Mouse (Mus musculus) midbrain, postnatal 0 days (tissue): ENCODE results near the gene Traip. TPM values are rescaled to one million over a fixed set of nuclear protein-coding genes. Genes with fewer than 3 reads are reported as not detected.
A peak's percentile ranks its signal among the peaks of the same experiment; 100 is the strongest.

Source experiments
- ATAC-seq: fragments of 200-750 bp; cut with Nextera tagmentation; 2 replicates; pipeline ENCODE4 v1.8.0; 2017; ENCODE audit warnings: moderate number of reproducible peaks, mild to moderate bottlenecking, moderate TSS enrichment, moderate library complexity; ENCODE audit not compliant: low FRiP score
- DNase-seq: peaks from one replicate; pipeline ENCODE4 v3.0.0-alpha.2; 2015; ENCODE audit warnings: low spot score
- H3K27ac ChIP-seq: fragments of 300-500 bp; sonication (generic); 2 replicates; pipeline ENCODE4 v1.5.1; 2014; ENCODE audit warnings: low read depth, mild to moderate bottlenecking, low read length, mixed read lengths
- H3K27me3 ChIP-seq: fragments of 300-500 bp; sonication (generic); 2 replicates; pipeline ENCODE4 v1.6.1; 2014; ENCODE audit warnings: low read length, control low read depth, mixed read lengths; ENCODE audit not compliant: insufficient read depth
- H3K36me3 ChIP-seq: fragments of 300-500 bp; sonication (generic); 2 replicates; pipeline ENCODE4 v1.6.1; 2014; ENCODE audit warnings: low read length, control low read depth, mixed read lengths; ENCODE audit not compliant: insufficient read depth
- H3K4me1 ChIP-seq: fragments of 300-500 bp; sonication (generic); 2 replicates; pipeline ENCODE4 v1.6.1; 2014; ENCODE audit warnings: mild to moderate bottlenecking, control low read depth, antibody characterized with exemption, low read length, mixed read lengths; ENCODE audit not compliant: insufficient read depth
- H3K4me2 ChIP-seq: fragments of 300-500 bp; sonication (generic); 2 replicates; pipeline ENCODE4 v1.6.1; 2014; ENCODE audit warnings: low read depth, mild to moderate bottlenecking, low read length, mixed read lengths; ENCODE audit not compliant: poor library complexity, severe bottlenecking
- H3K4me3 ChIP-seq: fragments of 300-500 bp; sonication (generic); 2 replicates; pipeline ENCODE4 v1.5.1; 2014; ENCODE audit warnings: low read depth, mild to moderate bottlenecking, low read length, moderate library complexity
- H3K9ac ChIP-seq: fragments of 300-500 bp; sonication (generic); replicated peaks from 2 replicates; pipeline ENCODE4 v1.6.1; 2014; ENCODE audit warnings: mild to moderate bottlenecking, low read length, moderate library complexity, mixed read lengths; ENCODE audit not compliant: poor library complexity, severe bottlenecking
- H3K9me3 ChIP-seq: fragments of 300-500 bp; sonication (generic); 2 replicates; pipeline ENCODE4 v1.6.1; 2016; ENCODE audit warnings: low read length, control low read depth
- CTCF ChIP-seq: IDR thresholded peaks from 2 replicates; pipeline ENCODE4 v1.5.1; 2016; ENCODE audit warnings: antibody characterized with exemption, mild to moderate bottlenecking
- WGBS: fragments of 180-500 bp; shearing (Covaris S2); extraction: QIAGEN DNeasy Blood & Tissue Kit; methylation state at CpG from one replicate; pipeline ENCODE4 v1.1.7; 2014; 5-methylcytosine and 5-hydroxymethylcytosine counted together
- polyA plus RNA-seq: library from polyadenylated mRNA; unstranded; fragments of >200 nt; fragmentation: Nextera tagmentation; extraction: Ambion mirVana; gene quantifications from 2 replicates; pipeline ENCODE4 v1.2.1, GENCODE M21; 2015
- total RNA-seq: library from RNA; depleted of rRNA; stranded (reverse); fragments of >200 nt; gene quantifications from 2 replicates; pipeline ENCODE4 v1.2.3, GENCODE M21; 2014

Traip gene
- total and polyA plus RNA-seq, 2 experiments from 2014 or later, result 9.0 to 11.6 TPM

DNA sequence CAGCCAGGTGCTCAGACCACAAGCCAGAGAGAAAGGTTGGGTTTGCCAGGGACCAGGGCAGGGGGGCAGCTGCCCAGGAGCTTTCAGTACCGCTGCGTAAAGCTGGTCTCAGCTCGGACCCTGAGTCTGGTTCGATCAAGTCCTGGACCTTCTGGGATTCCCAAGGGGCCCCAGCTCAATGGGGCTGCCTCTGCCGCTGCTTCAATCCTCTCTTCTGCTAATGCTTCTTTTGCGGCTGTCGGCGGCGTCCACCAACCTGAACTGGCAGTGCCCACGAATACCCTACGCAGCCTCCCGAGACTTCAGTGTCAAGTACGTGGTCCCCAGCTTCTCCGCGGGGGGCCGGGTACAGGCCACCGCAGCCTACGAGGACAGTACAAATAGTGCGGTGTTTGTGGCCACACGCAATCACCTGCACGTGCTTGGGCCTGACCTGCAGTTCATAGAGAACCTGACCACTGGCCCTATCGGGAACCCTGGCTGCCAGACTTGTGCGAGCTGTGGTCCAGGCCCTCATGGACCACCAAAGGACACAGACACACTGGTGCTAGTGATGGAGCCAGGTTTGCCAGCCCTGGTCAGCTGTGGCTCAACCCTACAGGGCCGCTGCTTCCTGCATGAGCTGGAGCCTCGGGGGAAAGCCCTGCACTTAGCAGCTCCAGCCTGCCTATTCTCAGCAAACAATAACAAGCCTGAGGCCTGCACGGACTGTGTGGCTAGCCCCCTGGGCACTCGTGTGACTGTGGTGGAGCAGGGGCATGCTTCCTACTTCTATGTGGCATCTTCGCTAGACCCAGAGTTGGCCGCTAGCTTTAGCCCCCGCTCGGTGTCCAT lies 42.8 kb upstream of the Traip start:
- H3K9me3 ChIP-seq, result no peaks in the 10 kb centered on the region
- peak overlapping the region; percentile 13; the same call in 1 of the 2 replicates for H3K4me3 ChIP-seq
- DNase-seq, result no peak
- H3K4me2 ChIP-seq, result peak overlapping the region; percentile 39
- TF ChIP-seq CTCF, result no peak
- 0 out of 2 replicates have a peak overlapping the region, but pooled peaks have one; percentile 4 for H3K9ac ChIP-seq
- 0 out of 2 replicates have a peak, but pooled peaks cover 4% of the 10 kb centered on the region for H3K36me3 ChIP-seq
- WGBS, result 48% methylated on average over 31 of the region's 31 CpGs
- no peaks in the 10 kb centered on the region for H3K27me3 ChIP-seq
- ATAC-seq, result no peak
- H3K4me1 ChIP-seq, result peaks cover 5% of the 10 kb centered on the region; the same call in 1 of the 2 replicates
- no peak overlapping the region for H3K27ac ChIP-seq

- Histone ChIP-seq H3K36me3 (0 out of 2 replicates have a peak, but pooled peaks cover 4% of the 10 kb centered on the region), H3K27me3 (no peaks in the 10 kb centered on the region), H3K4me2 (no peak overlapping the region), H3K9me3 (no peaks in the 10 kb centered on the region), H3K4me3 (no peak overlapping the region), H3K9ac (no peak overlapping the region), H3K4me1 (peaks cover 5% of the 10 kb centered on the region; the same call in 1 of the 2 replicates), H3K27ac (no peak overlapping the region)
- DNase-seq, result no peak
- no peak for TF ChIP-seq CTCF
- ATAC-seq, result no peak
- WGBS, result 77% methylated on average over 14 of the region's 14 CpGs
Measured at GRCm38 (mm10) chr9:107907801-107908120, 42.2 kb upstream of the Traip start.

- 0 out of 2 replicates have a peak, but pooled peaks cover under 1% of the 10 kb centered on the region for H3K36me3 ChIP-seq
- 31% methylated on average over 18 of the region's 18 CpGs for WGBS
- no peaks in the 10 kb centered on the region for H3K27me3 ChIP-seq
- no peaks in the 10 kb centered on the region for H3K9me3 ChIP-seq
- no peak for TF ChIP-seq CTCF
- H3K4me3 ChIP-seq, result no peak overlapping the region
- DNase-seq (no peak), ATAC-seq (no peak)
- no peak overlapping the region for H3K4me2 ChIP-seq
- H3K4me1 ChIP-seq, result peaks cover 5% of the 10 kb centered on the region; the same call in 1 of the 2 replicates
- H3K27ac ChIP-seq, result no peak overlapping the region
- H3K9ac ChIP-seq, result no peak overlapping the region
Measured at GRCm38 (mm10) chr9:107908410-107909158, 41.4 kb upstream of the Traip start.

DNA sequence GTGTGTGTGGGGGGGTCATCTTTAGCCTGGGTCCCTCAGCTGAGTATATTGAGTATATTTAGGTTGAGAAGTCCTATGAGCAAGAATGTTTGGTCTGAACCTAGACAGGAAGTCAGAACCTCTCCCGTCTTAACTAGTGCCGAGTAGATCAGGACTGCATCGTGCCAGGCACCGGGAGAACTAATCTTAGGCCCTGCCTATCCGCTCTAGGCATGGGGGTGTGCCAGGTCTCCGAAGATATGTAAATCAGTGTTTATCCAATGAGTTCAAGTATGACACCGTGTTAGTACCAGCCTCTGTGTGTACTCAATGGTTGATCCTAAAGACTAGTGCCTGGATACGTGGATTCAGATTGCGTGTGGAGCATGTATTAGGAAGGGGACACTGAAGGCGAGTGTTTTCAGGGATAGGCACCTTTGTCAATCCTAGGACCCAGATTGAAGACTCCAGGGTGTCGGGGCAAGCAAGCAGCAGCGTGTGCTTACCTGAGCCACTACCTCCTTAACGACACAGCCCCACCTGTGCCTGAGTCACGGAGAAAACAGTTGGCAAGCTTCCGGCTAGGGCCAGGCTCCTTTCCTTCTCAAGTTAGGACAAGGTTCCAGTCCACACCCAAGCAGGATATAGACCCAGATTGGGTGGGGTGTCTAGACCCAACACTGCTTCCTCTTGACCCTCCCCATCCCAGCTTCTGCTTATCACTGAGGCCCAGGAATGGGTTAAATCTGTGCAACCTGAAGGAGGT lies 39.7 kb upstream of the Traip start:
- Histone ChIP-seq H3K9ac (no peak overlapping the region), H3K4me1 (peaks cover 5% of the 10 kb centered on the region; the same call in 1 of the 2 replicates), H3K4me3 (no peak overlapping the region), H3K36me3 (no peaks in the 10 kb centered on the region), H3K4me2 (no peak overlapping the region), H3K27ac (no peak overlapping the region), H3K9me3 (no peaks in the 10 kb centered on the region), H3K27me3 (no peaks in the 10 kb centered on the region)
- 90% methylated on average over 15 of the region's 15 CpGs for WGBS
- TF ChIP-seq CTCF, result no peak
- DNase-seq (no peak), ATAC-seq (no peak)

GRCm38 (mm10) chr9:107914764-107915420 lies 35.0 kb upstream of the Traip start:
- no peak for TF ChIP-seq CTCF

More at GRCm38 (mm10) chr9:107914764-107915420, 35.0 kb upstream of the Traip start:
- H3K27me3 ChIP-seq, result no peaks in the 10 kb centered on the region
- ATAC-seq (no peak), DNase-seq (no peak)
- peaks cover 14% of the 10 kb centered on the region; the same call in 1 of the 2 replicates for H3K4me1 ChIP-seq
- H3K27ac ChIP-seq, result no peak overlapping the region
- H3K36me3 ChIP-seq, result no peaks in the 10 kb centered on the region
- WGBS, result 83% methylated on average over 16 of the region's 16 CpGs
- H3K4me2 ChIP-seq, result no peak overlapping the region
- H3K9ac ChIP-seq, result no peak overlapping the region
- H3K9me3 ChIP-seq, result no peaks in the 10 kb centered on the region
- H3K4me3 ChIP-seq, result no peak overlapping the region
